Mouse (Mus musculus): ENCODE measurements around the gene Ralgps2.

- TF ChIP-seq GATA1 (IDR thresholded peaks at IDR 0.05; ENCODE audit: borderline replicate concordance, low read length) (no peak), FLI1 (IDR thresholded peaks at IDR 0.05; ENCODE audit: low read length) (no peak)
These were observed 16.5 kb downstream of the Ralgps2 start for GRCm38 (mm10) chr1:156922921-156923320.
